Mouse (Mus musculus) stomach, embryonic 14.5 days (tissue): Measurements from ENCODE around the gene Gm20716. TPM values are rescaled to one million over a fixed set of nuclear protein-coding genes. Genes with fewer than 3 reads are reported as not detected.

Experiments used
- ATAC-seq: fragments of 200-750 bp; cut with Nextera tagmentation; 2 replicates; pipeline ENCODE4 v1.8.0; 2017; ENCODE audit warnings: low read depth, moderate TSS enrichment; ENCODE audit not compliant: insufficient number of reproducible peaks, insufficient read depth, low FRiP score
- H3K27ac ChIP-seq: fragments of 300-500 bp; sonication (generic); 2 replicates; pipeline ENCODE4 v1.5.1; 2014; ENCODE audit warnings: mild to moderate bottlenecking, low read length, moderate library complexity, mixed read lengths
- H3K27me3 ChIP-seq: fragments of 300-500 bp; sonication (generic); 2 replicates; pipeline ENCODE4 v1.6.1; 2014; ENCODE audit warnings: low read length, control low read depth, mixed read lengths; ENCODE audit not compliant: control insufficient read depth, insufficient read depth
- H3K36me3 ChIP-seq: fragments of 300-500 bp; sonication (generic); 2 replicates; pipeline ENCODE4 v1.6.1; 2014; ENCODE audit warnings: mild to moderate bottlenecking, control low read depth, low read length, moderate library complexity, mixed read lengths; ENCODE audit not compliant: control insufficient read depth, insufficient read depth
- H3K4me1 ChIP-seq: fragments of 300-500 bp; sonication (generic); 2 replicates; pipeline ENCODE4 v1.6.1; 2014; ENCODE audit warnings: low read length, control low read depth, mixed read lengths; ENCODE audit not compliant: control insufficient read depth, insufficient read depth
- H3K4me2 ChIP-seq: fragments of 300-500 bp; sonication (generic); replicated peaks from 2 replicates; pipeline ENCODE4 v1.6.1; 2014; ENCODE audit warnings: low read depth, low read length, control low read depth
- H3K4me3 ChIP-seq: fragments of 300-500 bp; sonication (generic); 2 replicates; pipeline ENCODE4 v1.5.1; 2014; ENCODE audit warnings: low read depth, low read length, control low read depth
- H3K9ac ChIP-seq: fragments of 300-500 bp; sonication (generic); replicated peaks from 2 replicates; pipeline ENCODE4 v1.6.1; 2014; ENCODE audit warnings: low read depth, mild to moderate bottlenecking, control low read depth, low read length, moderate library complexity, mixed read lengths
- H3K9me3 ChIP-seq: fragments of 300-500 bp; sonication (generic); 2 replicates; pipeline ENCODE4 v1.6.1; 2016; ENCODE audit warnings: low read depth, low read length, control low read depth; ENCODE audit not compliant: control insufficient read depth
- WGBS: fragments of 180-500 bp; shearing (Covaris S2); extraction: QIAGEN DNeasy Blood & Tissue Kit; methylation state at CpG from one replicate; pipeline ENCODE4 v1.1.7; 2014; 5-methylcytosine and 5-hydroxymethylcytosine counted together
- polyA plus RNA-seq: library from polyadenylated mRNA; unstranded; fragments of >200 nt; fragmentation: Nextera tagmentation; extraction: Ambion mirVana; gene quantifications from 2 replicates; pipeline ENCODE4 v1.2.1, GENCODE M21; 2014

Gene Gm20716
- polyA plus RNA-seq, 1 experiment from 2014 or later: 31.9 TPM

DNA sequence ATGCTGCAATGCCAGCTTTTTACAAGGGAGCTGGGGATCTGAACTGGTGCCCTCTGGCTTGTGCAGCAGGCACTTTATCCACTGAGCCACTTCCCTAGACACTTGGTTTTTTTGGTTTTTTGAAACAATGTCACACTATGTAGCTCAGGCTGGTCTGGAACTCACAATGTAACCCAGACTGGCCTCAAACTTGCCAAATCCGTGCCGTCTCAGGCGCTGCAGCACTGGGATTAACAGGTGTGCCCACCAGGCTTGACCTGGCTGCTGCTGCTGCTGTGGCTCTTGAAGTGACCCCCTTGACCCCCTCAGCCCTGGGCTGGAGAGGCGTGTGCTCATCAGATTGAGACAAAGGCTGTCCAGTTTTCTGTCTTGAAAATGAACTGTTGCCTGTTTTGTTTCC is 8.2 kb upstream of the Gm20716 start:
- Histone ChIP-seq H3K36me3 (no peaks in the 10 kb centered on the region), H3K9me3 (no peaks in the 10 kb centered on the region), H3K27ac (no peak overlapping the region), H3K4me2 (no peak overlapping the region), H3K4me1 (no peaks in the 10 kb centered on the region), H3K27me3 (no peaks in the 10 kb centered on the region), H3K9ac (no peak overlapping the region), H3K4me3 (no peak overlapping the region)
- ATAC-seq: no peak
- 92% methylated on average over 4 of the region's 4 CpGs for whole genome bisulfite sequencing

DNA sequence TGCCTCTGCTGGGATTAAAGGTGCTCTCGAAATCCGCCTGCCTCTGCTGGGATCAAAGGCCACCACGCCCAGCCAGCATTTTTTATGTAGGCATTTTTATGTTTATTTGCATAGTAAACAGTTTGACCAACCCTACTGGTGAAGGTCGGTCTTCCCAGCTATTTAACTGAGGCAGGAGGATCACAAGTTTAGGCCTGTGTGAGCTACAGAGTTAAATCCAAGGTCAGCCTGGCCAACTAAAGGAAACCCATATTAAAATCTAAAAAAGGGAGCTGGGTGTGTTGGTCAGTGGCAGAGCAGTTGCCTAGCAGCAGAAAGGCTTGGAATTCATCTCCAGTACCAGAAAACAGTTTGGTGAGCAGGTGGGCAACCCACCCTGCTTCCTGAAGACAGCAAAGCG is 3.1 kb upstream of the Gm20716 start:
- H3K4me1 ChIP-seq: peaks cover 21% of the 10 kb centered on the region

DNA sequence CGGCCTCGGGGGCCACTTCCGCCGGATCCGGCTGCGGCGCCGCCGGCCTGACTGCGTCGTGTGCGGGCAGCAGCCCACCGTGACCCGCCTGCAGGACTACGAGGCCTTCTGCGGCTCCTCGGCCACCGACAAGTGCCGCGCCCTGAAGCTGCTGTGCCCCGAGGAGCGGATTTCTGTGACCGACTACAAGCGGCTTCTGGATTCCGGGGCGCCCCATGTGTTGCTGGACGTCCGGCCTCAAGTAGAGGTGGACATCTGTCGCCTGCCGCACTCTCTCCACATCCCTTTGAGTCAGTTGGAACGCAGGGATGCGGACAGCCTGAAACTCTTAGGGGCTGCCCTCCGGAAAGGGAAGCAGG is 1.3 kb upstream of the Gm20716 start:
- Histone ChIP-seq H3K4me3 (peak overlapping the region; percentile 100), H3K4me2 (peak overlapping the region; percentile 99), H3K4me1 (peaks cover 21% of the 10 kb centered on the region), H3K9ac (peak overlapping the region; percentile 73), H3K36me3 (peaks cover 4% of the 10 kb centered on the region; the same call in 1 of the 2 replicates), H3K9me3 (no peaks in the 10 kb centered on the region), H3K27ac (no peak overlapping the region), H3K27me3 (no peaks in the 10 kb centered on the region)
- 54% methylated on average over 33 of the region's 33 CpGs for WGBS
- no peak for ATAC-seq

More for the DNA sequence above, 3.1 kb upstream of the Gm20716 start:
- Histone ChIP-seq H3K27ac (no peak overlapping the region), H3K9ac (no peak overlapping the region), H3K36me3 (no peaks in the 10 kb centered on the region; the same call in 1 of the 2 replicates), H3K4me2 (no peak overlapping the region), H3K27me3 (no peaks in the 10 kb centered on the region), H3K4me3 (no peak overlapping the region), H3K9me3 (no peaks in the 10 kb centered on the region)
- ATAC-seq: no peak
- 86% methylated on average over 5 of the region's 5 CpGs for WGBS

- H3K9me3 ChIP-seq: no peaks in the 10 kb centered on the region
- peaks cover 8% of the 10 kb centered on the region; the same call in 1 of the 2 replicates for H3K36me3 ChIP-seq
- peak; percentile 14; the same call in 1 of the 2 replicates for ATAC-seq
- H3K9ac ChIP-seq: peak overlapping the region; percentile 73
- peak overlapping the region; percentile 92 for H3K27ac ChIP-seq
- peak overlapping the region; percentile 99 for H3K4me2 ChIP-seq
- H3K4me1 ChIP-seq: peaks cover 21% of the 10 kb centered on the region
- H3K27me3 ChIP-seq: no peaks in the 10 kb centered on the region
- WGBS: 2% methylated on average over 83 of the region's 105 CpGs
- peak overlapping the region; percentile 100 for H3K4me3 ChIP-seq
Measured at GRCm38 (mm10) chr2:168230773-168231470, 758 bp upstream of the Gm20716 start.

GRCm38 (mm10) chr2:168229116-168230025 is 793 bp downstream of the Gm20716 start:
- H3K4me2 ChIP-seq: peak overlapping the region; percentile 77
- H3K27ac ChIP-seq: no peak overlapping the region
- peaks cover 23% of the 10 kb centered on the region for H3K36me3 ChIP-seq
- no peaks in the 10 kb centered on the region for H3K9me3 ChIP-seq
- WGBS: 19% methylated on average over 41 of the region's 41 CpGs
- peak overlapping the region; percentile 100 for H3K4me3 ChIP-seq
- peak overlapping the region; percentile 73 for H3K9ac ChIP-seq
- peaks cover 21% of the 10 kb centered on the region for H3K4me1 ChIP-seq
- H3K27me3 ChIP-seq: no peaks in the 10 kb centered on the region
- no peak for ATAC-seq

GRCm38 (mm10) chr2:168223326-168223725 is 6.8 kb downstream of the Gm20716 start:
- peaks cover 62% of the 10 kb centered on the region for H3K36me3 ChIP-seq
- H3K4me2 ChIP-seq: no peak overlapping the region
- no peak overlapping the region for H3K4me3 ChIP-seq
- no peaks in the 10 kb centered on the region for H3K27me3 ChIP-seq
- H3K27ac ChIP-seq: no peak overlapping the region
- no peaks in the 10 kb centered on the region for H3K9me3 ChIP-seq
- no peak for ATAC-seq
- WGBS: 89% methylated on average over 6 of the region's 6 CpGs
- H3K4me1 ChIP-seq: no peaks in the 10 kb centered on the region; the same call in 1 of the 2 replicates
- H3K9ac ChIP-seq: no peak overlapping the region

GRCm38 (mm10) chr2:168213788-168214397 is 16.3 kb downstream of the Gm20716 start:
- no peaks in the 10 kb centered on the region for H3K4me1 ChIP-seq

GRCm38 (mm10) chr2:168207883-168208282 is 22.3 kb downstream of the Gm20716 start:
- H3K27ac ChIP-seq: peak overlapping the region; percentile 98; the same call in 1 of the 2 replicates
- peaks cover 6% of the 10 kb centered on the region; the same call in 1 of the 2 replicates for H3K4me1 ChIP-seq
- H3K4me3 ChIP-seq: no peak overlapping the region
- peaks cover 44% of the 10 kb centered on the region for H3K36me3 ChIP-seq
- H3K27me3 ChIP-seq: no peaks in the 10 kb centered on the region
- no peaks in the 10 kb centered on the region for H3K9me3 ChIP-seq
- H3K4me2 ChIP-seq: no peak overlapping the region
- 91% methylated on average over 3 of the region's 3 CpGs for WGBS
- no peak for ATAC-seq
- H3K9ac ChIP-seq: no peak overlapping the region

More at GRCm38 (mm10) chr2:168213788-168214397, 16.3 kb downstream of the Gm20716 start:
- peaks cover 69% of the 10 kb centered on the region for H3K36me3 ChIP-seq
- 54% methylated on average over 5 of the region's 5 CpGs for WGBS
- H3K27ac ChIP-seq: no peak overlapping the region
- no peak overlapping the region for H3K4me2 ChIP-seq
- no peak overlapping the region for H3K4me3 ChIP-seq
- no peak overlapping the region for H3K9ac ChIP-seq
- no peak for ATAC-seq
- H3K27me3 ChIP-seq: no peaks in the 10 kb centered on the region
- no peaks in the 10 kb centered on the region for H3K9me3 ChIP-seq
